Mouse (Mus musculus): Measurements from ENCODE around the gene Zfp488.

Gene Zfp488

DNA sequence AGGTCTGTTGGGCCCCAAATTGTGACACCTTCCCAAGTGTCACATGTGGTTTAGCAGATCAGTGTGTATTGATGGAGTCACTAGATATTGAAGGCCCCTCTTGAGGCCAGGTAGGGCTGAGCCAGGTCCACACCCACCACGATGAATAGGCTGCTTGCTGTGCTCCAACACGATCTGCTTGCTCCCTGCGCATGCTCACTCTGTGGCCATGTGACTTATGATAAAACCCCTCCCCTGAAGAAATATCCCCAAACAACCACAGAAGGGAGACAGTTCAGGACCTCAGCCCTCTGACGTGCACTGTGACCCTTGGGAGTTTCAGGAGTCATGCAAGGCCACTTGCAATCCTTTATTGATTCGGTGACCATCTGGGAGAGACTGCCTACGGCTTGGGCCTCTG is 32.4 kb downstream of the Zfp488 start:
- no peak for DNase-seq (ENCODE audit: low spot score in 2 of 2)

DNA sequence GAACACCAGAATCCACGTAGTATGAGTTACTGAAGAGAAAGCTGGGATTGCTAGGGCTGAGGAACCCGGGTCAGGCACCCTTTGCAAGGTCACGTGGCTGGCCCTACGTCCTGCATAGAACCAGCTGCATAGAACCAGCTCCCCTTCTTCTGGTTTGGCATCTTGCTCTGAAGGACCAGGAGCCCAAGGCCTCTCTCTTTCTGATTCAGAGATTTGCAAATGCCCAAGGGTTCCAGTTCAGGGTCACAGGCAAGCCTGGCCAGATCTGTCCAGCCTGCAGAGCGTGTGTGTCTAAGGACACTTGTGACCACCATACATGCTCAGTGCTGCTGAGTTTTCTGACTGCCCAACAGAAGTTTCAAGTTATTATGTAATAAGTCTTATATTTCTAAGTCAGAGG is 36.3 kb downstream of the Zfp488 start:
- DNase-seq (ENCODE audit: low spot score in 2 of 2), result no peak

DNA sequence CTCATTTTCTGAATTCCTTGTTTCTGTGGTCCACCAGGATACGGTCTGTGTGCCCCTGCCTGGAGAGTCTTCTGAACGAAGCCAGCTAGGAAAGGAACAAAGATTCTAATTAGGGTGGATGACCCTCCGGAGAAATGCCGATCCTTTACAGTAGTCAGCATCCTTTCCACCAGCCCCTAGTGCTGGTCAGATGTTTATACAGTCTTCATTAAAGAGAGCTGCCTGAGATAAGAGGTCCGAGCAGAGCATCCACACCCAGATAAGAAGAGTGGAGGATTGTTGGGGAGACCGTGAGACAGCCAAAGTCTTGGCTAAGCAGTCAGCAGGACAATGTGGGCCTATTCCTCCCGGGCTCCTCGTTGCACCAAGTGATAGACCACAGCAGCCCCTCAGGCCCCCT is 37.8 kb downstream of the Zfp488 start, which contains the start of gene Gdf2:
Gdf2 (plus strand) TSS at position 301 of the 400 bp plus-strand sequence.
- no peak for DNase-seq (ENCODE audit: low spot score in 2 of 2)

- peak; percentile 68 to 71 for DNase-seq (ENCODE audit: low spot score in 2 of 2)
These were observed 39.4 kb downstream of the Zfp488 start for GRCm38 (mm10) chr14:33939117-33939516.

GRCm38 (mm10) chr14:33933778-33934317 is 44.7 kb downstream of the Zfp488 start:
- peak; percentile 54 to 57 for DNase-seq (ENCODE audit: low spot score in 2 of 2)

- DNase-seq (ENCODE audit: low spot score in 2 of 2), result peak; percentile 48 to 56
These were observed 45.4 kb downstream of the Zfp488 start for GRCm38 (mm10) chr14:33932935-33933703.

GRCm38 (mm10) chr14:33931853-33932252 is 46.7 kb downstream of the Zfp488 start:
- no peak for DNase-seq (ENCODE audit: low spot score in 2 of 2)

GRCm38 (mm10) chr14:33923168-33924070 is 55.1 kb downstream of the Zfp488 start, which contains the start of gene Gdf10:
Gene Gdf10 (plus strand): TSS chr14:33923587.
- DNase-seq (ENCODE audit: low spot score in 2 of 2), result peak in 1 of 2 experiments; percentile 25

- no peak for DNase-seq (ENCODE audit: low spot score in 2 of 2)
These were observed 55.8 kb downstream of the Zfp488 start for GRCm38 (mm10) chr14:33922771-33923167.

GRCm38 (mm10) chr14:33920727-33921559 is 57.6 kb downstream of the Zfp488 start:
- DNase-seq (ENCODE audit: low spot score in 2 of 2), result no peak
